Mouse (Mus musculus): ENCODE measurements around the gene Rasal1.

Gene Rasal1

DNA sequence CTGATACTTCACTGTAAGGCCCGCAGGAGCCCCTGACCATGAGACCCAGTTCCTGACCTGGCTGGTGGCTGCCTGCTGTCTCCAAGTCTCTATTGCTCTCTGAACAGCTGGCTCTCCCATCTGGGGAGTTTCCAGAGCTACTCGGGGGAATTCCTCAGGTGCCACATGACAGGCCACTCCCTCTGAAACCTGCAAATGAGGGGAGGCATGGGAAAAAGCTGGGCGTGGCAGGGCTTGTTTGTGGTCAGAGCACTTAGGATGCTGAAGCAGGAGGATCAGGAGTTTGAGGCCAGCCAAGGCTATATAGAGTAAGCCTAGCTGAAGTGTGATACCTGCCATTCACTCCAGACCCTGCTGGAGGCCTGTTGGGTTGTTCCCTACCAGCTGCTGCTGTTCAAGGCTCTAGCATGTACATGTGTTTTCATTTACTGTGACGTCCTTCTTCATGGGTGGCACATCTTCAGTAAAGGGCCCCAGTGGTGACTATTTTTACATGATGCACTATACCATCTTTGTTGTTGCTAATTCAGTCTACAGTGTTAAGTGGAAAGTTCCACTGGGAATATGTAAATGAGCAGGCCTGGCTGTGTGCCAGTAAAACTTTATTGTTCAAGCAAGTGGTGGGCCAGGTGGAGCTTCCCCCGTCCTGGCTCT lies 26.3 kb upstream of the Rasal1 start:
- no peak for DNase-seq (ENCODE audit: low spot score)

DNA sequence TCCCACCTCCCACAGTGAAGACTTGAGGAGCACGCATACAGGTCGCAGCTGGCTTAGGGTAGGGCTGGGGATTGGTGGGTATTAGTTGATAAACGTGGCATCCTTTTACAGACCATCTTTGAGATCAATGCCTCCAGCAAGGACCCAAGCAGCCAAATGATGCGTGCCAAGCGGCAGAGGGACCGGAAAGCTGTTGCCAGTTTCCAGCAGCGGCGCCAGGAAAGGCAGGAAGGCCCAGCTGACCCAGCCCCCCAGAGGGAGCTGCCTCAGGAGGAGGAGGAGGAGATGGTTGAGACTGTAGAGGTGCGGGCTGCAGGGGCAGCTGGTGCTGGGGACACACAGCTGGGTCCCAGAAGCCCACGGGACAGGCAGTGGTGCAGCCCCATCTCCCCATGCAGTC lies 24.2 kb upstream of the Rasal1 start:
- no peak for DNase-seq (ENCODE audit: low spot score)

GRCm38 (mm10) chr5:120626399-120626798 lies 22.2 kb upstream of the Rasal1 start:
- DNase-seq (ENCODE audit: low spot score), result no peak

- DNase-seq (ENCODE audit: low spot score), result no peak
Observed at GRCm38 (mm10) chr5:120627515-120628300, 20.9 kb upstream of the Rasal1 start.

DNA sequence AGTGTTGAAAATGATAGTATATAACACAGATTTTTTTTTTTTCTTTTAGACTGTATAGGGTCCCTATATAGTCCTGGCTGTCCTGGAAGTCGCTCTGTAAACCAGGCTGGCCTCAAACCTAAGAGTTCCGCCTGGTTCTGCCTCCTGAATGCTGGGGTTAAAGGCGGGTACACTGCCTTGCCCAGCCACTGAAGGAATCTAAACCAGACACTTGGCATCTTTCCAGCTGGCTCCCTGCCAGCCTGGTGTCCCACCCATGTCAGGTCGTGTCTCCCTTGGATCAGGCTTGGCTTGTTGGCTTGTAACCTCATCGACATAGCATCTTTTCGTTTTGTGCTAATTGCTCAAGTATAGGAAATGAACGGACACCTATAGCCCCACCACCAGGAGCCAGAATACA lies 20.0 kb upstream of the Rasal1 start:
- no peak for DNase-seq (ENCODE audit: low spot score)

GRCm38 (mm10) chr5:120631128-120631527 lies 17.5 kb upstream of the Rasal1 start:
- DNase-seq (ENCODE audit: low spot score), result no peak

GRCm38 (mm10) chr5:120631892-120632291 lies 16.7 kb upstream of the Rasal1 start:
- DNase-seq (ENCODE audit: low spot score), result no peak

- no peak for DNase-seq (ENCODE audit: low spot score)
Observed at GRCm38 (mm10) chr5:120634131-120634530, 14.5 kb upstream of the Rasal1 start, which contains the start of gene Cfap73. Gene Cfap73 (minus strand): TSS chr5:120634235.

DNA sequence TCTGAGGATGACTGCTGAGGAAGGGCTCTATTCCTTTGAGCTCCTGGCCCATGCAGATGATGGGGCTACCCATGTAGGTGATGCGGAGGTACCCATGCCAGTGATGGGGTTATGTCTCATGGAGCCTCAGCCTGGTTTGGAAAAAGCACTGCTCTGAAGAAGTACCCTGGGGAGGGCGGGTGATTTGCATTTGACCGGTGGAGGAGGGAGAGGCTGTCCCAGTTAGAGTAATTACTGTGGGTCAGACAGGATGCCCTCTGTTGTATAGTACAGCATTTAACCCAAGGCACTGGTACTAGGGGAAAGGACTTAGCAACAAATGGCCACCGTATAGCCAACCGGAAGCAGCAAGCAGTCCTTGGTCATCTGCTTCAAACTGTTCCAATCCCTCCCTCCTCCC lies 13.8 kb upstream of the Rasal1 start:
- no peak for DNase-seq (ENCODE audit: low spot score)

GRCm38 (mm10) chr5:120635633-120636032 lies 13.0 kb upstream of the Rasal1 start:
- no peak for DNase-seq (ENCODE audit: low spot score)

- no peak for DNase-seq (ENCODE audit: low spot score)
Observed at GRCm38 (mm10) chr5:120640094-120640493, 8.5 kb upstream of the Rasal1 start.

DNA sequence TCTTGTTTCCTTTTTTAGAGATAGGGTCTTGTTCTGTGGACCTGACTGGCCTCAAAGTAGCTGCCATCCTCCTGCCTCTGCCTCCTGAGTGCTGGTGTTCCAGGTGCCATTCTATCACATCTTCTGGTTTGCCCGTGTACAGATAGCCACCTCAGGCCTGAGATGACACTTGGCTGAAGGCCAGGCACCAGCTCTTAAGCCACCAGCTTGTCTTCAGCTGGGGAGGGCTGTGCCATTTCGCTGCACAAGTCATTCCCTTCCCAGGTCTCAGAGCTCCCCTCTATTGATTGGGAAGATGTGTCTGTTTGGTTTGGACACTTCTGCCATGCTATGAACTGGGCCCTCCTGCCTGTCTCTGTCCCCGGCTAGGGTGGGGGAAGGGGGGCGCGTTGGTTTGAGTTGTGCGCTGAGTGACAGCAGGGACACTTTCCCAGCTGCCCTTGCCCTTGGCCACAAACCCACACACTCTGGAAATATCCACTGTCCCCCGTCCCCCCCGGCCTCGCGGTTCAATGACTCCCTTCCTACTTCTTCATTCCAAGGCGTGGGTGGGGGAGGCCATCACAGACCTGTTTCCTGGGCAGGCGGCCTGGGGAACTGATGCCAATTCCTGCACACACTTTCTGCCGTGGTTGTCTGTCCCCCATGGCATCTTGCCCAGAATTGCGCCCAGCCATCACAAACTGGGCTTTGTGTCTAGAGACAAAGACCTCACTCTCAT lies 5.1 kb upstream of the Rasal1 start:
- peak; percentile 52 for DNase-seq (ENCODE audit: low spot score)

GRCm38 (mm10) chr5:120644227-120644626 lies 4.4 kb upstream of the Rasal1 start:
- no peak for DNase-seq (ENCODE audit: low spot score)

DNA sequence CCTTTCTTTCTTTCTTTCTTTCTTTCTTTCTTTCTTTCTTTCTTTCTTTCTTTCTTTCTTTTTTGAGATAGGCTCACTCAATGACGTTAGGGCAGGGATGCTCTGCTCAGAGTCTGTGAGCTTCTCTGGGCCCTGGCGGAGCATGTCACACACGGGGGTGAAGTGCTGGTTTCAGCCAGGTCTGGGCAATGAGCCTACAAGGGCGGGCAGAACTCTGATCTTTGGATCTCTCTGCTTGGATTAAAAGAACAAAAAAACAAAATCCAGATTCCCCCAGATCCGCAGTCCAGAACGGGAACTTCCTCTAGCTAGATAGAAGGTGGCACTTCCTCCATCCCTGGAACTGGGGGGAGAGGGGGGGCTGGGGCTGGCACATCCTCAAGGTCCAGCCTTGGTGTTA lies 2.8 kb upstream of the Rasal1 start:
- no peak for DNase-seq (ENCODE audit: low spot score)

GRCm38 (mm10) chr5:120647361-120647760 lies 1.3 kb upstream of the Rasal1 start:
- no peak for DNase-seq (ENCODE audit: low spot score)

DNA sequence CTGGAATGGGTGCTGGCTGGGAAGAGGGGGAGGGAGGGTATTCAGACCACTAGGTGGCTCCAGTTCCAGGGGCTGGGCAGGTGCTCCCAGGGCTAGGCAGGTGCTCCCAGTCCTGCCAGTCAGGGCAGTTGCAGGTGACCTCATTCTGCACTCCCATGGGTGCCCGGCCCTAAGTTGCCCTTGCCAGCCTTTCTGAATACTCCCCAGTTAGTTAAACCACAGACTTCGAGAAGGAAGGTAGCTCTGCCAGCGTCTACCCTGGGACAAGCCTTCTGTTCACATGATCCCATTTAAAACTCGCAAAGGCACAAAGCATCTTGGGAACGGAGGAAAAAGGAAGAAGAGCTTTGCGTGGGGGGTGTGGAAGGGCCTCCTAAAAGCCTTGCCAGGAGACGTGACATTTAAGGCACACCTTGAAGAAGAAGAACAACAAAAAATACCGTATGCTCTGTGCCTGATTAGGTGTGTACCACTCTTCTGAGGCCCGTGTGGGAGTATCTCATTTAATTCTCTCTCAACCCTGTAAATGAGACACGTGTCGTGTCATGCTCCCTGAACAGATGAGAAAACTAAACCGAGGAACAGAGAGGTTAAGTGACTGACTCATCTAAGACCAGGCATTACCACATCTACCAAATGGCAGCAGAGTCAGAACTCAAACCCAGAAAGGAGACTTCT lies 659 bp upstream of the Rasal1 start:
- DNase-seq (ENCODE audit: low spot score), result peak; percentile 44

DNA sequence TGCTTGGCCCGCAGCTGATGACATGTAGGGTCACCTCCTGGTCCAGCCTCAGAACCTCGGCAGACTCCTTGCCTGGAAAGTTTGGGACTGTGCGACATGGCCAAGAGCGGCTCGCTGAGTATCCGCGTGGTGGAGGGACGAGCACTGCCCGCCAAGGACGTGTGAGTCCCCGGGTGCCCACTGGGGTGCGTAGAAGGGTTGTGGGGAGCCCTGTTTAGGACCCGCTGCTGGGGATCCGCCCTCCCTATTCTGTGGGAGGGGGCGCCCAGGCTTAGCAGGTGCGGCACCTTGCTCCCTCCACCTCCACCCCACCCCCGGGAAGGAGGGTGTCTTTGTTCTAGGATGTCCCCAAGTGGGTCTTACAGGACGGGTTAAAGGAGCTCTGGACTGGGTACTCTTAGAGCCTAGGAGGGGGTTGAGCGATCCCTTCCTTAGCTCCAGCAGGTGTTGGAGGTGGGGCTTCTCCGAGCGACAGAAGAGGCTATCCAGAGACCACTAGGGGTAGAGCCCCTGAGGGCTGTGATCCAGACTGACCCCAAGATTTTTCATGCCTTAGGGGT lies 842 bp downstream of the Rasal1 start:
- peak; percentile 53 for DNase-seq (ENCODE audit: low spot score)

- no peak for DNase-seq (ENCODE audit: low spot score)
Observed at GRCm38 (mm10) chr5:120649938-120650337, 1.3 kb downstream of the Rasal1 start.

DNA sequence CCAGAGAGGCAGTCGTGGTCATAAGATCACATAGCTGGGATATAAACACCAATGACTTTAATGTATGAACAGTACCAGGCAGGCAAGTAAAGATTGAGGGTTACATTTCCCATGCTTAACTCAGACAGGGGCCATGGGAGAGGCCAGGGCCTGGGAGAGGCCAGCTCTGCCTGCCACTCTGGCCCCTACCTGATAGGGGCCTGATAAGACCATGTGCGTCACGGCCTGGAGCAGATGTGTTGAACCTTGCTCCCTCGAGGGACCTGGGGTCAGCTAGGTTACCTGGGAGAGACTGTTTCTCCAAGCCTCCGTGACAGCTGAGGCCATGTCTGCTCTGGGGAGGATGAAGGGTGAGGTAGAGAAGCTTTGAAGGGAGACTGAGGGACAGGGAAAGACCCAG lies 2.6 kb downstream of the Rasal1 start:
- DNase-seq (ENCODE audit: low spot score), result no peak

DNA sequence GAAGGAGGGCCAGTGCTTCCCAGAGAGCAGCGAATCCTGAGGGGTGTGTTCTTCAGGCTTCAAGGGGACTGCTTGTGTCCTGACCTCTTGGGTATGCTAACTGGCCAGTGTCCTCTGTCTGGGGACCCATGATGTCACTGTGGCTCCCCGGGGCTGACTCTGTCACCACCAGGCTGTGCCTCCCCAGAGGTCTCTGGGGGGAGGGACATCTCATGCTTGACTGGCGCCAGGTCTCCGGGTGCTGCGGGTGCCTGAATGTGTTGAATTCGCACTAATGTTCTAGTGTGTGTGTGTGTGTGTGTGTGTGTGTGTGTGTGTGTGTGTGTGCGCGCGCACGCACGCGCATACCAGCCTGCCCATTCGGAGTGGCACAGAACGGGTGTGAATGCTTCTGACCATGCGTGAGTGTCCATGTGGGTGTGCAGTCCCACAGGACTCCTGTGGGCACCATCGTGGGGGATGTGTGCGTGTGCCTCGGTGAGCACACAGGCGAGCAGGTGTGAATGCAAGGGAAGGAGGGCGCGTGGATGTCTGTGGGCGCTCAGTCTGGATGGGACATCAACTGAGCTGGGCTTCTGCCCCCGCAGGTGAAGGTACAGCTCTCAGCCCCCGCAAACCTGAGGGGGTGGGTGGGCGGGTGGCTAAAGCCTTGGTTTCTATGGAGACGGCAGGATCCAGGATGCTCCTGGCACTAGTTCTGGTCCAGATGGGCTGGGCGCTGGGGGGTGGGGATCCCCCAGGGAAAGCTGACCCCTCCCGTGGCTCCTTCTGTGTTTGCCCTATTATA lies 4.5 kb downstream of the Rasal1 start:
- DNase-seq (ENCODE audit: low spot score), result peak; percentile 50

DNA sequence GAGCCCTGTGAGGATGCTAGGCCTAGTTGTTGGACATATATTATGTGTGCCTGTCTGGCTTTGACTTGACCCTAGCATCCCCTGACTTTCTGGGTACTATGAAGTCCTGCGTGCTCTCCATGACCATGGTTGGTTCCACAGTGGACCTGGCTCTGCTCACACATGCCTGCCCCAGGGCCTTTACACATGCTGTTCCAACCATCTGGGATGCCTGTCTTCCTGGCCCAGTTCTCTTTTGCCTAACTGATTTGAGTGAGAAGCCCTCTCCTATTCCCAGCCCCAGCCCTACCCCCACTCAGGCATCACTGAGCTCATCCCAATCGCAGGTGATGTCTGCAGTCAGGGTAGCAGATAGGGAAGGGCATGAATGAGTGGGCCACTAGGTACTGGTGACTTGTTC lies 5.3 kb downstream of the Rasal1 start:
- DNase-seq (ENCODE audit: low spot score), result no peak
